Mouse (Mus musculus): ENCODE data around the gene Ubald1.

Gene Ubald1

DNA sequence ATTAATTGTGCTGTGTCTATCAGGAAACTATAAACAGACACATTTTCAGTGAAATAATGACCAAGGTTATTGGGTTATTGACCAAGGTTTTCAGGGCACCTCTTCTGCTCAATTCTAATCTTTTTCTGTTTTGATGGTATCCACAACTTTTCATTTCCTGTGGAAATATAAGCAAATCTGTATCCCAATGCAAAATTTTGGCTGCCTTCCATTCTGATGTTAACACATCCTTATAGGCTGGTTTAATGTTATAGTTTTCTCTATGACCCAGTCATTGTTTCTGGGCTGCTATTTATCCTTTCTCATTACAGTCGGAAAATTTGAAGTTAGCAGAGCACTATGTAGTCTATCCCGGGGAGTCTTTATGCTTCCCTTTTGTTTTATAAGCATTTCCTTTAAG lies 19.6 kb upstream of the Ubald1 start:
- no peak for DNase-seq (ENCODE audit: low spot score in 2 of 2)

DNA sequence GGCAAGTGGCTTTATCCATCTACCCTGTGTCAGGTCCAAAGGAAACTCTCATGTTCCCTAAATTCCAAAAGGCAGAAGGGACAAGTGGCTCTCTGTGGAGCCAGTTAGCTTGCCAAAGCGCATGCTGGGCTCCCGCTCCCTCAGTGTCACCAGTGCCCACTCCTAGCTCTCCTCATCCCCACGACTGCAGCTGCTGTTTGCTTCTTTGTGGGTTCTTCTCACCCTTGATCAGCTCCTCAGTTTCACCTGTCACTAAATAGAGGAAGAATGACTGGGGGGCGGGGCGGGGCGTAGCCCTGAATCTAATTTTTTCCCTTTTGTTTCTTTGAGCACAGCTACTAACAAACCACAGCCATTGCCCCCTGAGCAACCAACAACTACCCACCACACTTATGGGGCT lies 18.8 kb upstream of the Ubald1 start:
- no peak for DNase-seq (ENCODE audit: low spot score in 2 of 2)

DNA sequence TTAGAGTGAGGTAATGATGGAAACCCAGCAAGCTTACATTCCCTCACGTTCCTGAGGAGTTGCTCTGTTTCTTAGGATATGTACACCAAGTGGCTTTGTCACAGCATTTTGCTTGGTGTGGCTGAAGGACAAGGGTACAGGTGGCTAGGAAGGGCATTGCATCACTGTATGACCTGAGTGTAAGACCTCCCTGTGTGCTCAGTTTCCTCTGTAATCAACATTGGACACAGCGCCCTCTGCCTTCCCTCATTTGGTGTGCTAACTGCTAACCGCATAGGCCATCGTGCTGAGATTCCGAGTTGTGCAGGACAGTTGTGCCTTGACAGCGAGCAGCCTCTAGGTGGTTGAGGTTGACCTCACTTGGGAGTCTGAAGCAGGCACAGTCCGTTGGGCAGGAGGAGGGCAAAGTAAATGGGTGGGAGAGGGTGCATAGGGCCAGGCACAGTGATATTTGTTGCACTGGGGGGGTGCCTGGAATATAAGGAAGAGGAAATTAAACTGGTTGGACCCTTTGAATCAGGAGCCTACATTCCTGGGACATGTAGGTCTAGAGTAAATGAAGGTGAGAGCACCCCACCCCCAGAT lies 17.1 kb upstream of the Ubald1 start:
- DNase-seq (ENCODE audit: low spot score in 2 of 2), result no peak

DNA sequence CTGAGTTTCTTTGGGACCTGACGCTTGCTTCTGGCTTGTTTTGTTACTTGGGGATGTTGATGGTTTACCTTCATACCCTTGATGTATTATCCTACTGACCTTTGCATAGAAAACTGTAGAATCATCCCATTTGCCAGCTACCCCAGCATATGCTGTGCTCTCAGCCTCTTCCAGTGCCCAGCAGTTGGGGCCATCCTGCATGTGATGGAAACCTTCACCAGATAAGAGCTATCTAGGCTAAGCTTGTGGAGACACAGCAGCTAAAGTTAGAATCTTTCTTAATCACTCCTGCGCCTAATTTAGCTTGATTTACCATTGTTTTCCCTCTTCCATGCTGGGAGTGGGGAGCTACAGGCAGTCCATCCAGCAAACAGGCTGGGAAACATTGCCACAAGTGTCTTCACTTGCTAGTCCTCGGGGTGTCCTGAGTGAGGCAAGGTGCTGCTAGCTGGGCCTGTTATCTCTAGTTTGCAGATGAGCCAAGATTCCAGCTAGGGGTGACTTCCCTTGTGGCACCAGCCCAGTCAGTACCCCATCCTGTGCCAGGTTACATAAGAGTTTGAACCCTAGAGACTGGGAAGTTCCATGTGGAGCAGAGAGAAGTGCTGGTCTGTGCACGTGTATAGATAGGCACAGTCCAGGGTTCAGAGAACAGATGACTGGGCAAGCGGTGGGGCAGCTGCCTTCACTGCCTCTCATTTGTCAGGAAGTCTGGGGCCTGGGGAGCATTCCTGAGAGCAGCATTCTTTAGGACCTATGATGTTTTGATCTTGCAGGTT lies 16.3 kb upstream of the Ubald1 start:
- DNase-seq (ENCODE audit: low spot score in 2 of 2), result no peak

DNA sequence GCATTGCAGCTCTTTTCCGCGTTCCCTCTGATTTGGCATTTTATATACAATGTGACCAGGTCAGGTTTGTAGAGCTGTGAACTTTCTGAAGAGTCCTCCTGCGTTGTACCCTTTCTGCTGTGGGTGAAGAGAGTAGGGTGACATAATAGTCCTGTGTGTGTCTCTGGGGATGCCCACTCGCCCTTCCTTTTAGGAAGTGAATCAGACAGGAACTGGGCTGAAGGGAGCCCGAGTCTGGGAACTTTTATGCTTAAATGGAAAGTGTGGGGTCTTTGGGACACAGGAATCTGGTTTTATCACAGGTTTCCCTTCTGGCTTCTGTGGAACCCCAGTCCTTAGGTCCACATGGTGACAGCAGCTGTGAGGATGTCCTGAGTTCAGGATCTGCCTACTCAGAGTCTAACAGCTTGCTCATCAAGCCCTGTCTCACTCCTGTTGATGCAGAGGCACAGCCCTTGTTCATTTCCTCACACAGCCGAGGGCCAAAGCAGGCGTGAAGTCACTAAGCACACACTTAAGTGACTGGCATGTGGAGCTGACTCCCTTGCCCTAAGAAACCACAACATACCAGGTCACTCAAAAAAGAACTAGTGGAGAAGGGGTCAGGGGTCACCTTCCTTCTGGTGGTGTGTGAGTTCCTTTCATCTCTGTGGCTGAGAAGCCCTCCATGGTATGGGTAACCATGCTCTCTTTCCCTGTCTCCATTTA lies 14.2 kb upstream of the Ubald1 start:
- DNase-seq (ENCODE audit: low spot score in 2 of 2), result no peak

DNA sequence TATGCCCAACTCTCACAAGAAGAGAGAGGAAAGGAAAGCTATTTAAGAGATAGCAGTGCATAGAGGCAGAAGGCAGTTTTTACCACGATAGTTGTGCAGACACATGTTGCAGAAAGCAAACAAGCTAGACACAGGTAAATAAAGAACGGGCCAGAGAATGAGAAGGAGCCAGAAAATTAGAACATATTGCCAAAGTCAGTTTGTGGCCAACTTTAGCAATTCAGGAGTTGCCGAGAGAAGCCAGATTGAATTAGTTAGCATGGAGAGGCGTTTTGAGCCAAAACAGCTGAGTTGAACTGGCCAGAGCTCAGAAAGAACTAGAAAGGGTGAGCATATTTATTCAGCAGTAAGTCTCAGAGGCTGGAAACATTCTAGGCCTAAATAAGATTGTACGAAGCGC lies 12.1 kb upstream of the Ubald1 start:
- no peak for DNase-seq (ENCODE audit: low spot score in 2 of 2)

DNA sequence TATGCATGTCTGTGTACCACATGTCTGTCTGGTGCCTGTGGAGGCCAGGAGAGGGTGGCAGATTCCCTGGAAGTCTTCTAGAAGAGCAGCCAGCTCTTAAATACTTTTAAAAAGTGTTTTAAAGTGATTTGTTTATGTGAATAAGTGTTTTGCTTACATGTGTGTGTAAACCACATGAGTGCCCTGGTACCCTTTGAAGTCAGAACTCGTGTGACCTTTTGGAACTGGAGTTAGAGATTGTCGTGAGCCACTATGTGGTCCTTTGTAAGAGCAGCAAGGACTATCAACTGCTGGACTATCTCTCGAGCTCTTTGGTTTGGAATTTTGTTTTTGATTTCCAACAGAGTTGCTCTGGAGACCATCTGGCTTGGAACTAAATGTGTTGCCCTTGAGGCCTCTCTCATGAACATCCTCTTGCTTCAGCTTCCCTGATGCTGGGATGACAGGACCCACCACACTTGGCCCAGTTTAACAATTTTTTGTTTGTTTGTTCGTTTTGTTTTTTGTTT lies 10.1 kb upstream of the Ubald1 start:
- no peak for DNase-seq (ENCODE audit: low spot score in 2 of 2)

DNA sequence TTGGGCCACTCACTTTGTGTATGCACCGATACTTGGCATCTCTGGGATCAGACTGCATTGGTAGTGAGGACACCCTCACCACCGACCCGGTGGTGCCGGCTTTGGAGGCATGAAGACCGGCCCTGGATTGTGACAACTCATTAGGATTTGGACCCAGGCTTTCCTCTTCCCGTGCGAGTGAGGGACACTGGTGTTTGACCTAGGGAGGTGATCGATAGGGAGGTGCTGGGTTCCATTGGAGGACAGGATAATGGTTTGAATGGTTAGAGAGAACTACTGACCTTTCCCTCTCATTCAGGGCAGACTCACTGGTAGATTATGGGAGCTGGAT lies 6.5 kb upstream of the Ubald1 start:
- DNase-seq (ENCODE audit: low spot score in 2 of 2), result peak in 1 of 2 experiments; percentile 21

DNA sequence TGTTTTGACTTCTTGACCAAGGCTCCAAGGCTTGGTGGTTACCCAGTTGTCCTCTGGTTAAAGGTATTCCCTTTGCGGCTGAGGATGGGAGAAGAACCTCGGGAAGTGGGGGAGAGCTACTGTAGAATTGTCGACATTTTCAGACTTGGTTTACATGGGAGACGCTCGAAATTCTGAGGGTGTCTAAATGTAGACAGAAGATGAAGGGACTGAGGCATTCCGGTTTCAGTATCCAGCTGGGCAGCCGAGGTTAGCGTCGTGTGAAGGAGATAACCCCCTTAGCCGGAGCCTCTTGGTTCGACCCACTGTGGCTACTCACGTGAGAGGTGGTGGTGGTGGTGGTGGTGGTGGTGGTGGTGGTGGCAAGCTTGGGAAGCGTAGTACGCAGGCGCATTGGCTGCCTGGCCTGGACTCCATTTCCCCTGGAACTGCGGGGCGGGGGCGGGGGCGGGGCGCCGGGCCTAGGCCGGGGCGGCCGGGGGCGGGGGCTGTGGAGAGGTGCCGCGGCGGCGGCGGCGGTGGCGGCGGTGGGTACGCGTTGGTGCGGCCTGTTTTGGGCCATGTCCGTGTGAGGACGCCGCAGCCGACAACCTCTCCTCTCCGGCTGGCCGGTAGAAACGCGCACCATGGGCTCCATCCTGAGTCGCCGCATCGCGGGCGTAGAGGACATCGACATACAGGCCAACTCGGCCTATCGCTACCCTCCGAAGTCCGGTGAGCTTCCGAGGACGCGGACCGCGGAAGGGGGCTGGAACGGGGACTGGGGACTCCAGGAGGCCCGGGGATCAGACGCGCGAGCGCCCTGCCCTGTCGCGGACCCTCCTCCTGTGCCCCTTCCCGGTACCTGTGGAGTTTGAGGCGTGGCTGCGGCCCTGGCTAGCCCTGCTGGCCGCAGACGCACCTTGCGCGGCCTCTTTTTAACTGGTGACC lies 5.9 kb upstream of the Ubald1 start, which contains the start of gene Mgrn1:
Gene Mgrn1, plus strand, starts transcription at position 490 of the 930 bp plus-strand sequence.
- DNase-seq (ENCODE audit: low spot score in 2 of 2), result peak; percentile 64 to 86

DNA sequence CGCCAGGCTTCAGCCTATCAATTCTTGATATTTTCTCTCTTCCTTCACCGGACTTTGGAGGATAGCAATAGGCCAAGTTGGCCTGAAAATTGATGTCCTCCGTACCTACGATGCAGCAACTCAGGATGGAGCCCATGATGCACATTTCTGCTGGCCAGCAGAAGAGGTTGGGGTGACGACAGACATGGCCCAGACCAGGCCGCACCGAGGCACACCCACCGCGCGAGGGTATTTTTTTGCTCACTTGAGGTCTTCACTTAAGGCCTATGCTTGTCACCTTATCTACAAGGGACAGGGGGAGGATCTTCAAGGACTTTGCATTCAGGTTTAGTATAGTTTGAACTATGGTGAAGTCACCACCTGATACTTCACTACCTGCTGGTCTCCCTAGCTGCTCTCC lies 4.8 kb upstream of the Ubald1 start:
- DNase-seq (ENCODE audit: low spot score in 2 of 2), result no peak

DNA sequence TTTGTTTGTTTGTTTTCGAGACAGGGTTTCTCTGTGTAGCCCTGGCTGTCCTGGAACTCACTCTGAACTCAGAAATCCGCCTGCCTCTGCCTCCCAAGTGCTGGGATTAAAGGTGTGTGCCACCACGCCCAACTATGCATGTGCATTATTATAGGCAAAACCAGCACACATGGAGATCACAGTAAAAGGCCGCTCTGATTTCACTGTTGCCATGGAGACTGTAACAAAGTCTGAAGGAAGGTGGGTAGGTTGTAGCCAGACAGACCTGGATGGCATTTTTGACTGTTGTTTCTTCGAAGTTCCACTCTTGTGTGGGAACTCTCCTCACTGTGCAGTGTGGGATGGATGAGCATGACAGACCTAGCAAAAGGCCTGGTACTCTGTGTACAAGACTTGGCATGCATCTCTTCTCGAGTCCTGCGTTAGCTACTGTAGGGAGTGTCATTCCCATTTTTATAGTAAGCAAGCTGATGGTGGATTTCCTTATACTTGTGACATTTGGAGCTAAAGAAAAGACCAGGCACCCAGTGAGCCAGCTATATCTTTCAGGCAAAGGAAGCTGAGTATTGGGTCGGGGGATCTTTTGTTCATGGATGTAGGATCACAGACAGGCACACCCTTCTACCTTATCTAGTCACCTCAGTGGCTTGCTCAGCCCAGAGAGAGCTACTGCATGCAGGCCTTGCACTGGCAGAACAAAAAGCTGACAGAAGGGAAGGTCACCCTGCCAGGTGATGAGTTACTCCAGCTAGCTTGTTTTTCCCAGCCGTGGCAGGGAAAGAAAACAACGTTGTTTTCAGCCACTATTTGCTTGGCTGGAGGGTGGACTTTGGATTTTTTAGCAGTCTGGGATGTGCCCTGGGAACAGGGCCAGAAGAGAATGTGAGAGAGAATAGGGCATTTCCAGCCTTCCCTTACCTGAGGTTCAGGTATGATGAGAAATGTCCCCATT lies 1.6 kb upstream of the Ubald1 start:
- no peak for DNase-seq (ENCODE audit: low spot score in 2 of 2)

DNA sequence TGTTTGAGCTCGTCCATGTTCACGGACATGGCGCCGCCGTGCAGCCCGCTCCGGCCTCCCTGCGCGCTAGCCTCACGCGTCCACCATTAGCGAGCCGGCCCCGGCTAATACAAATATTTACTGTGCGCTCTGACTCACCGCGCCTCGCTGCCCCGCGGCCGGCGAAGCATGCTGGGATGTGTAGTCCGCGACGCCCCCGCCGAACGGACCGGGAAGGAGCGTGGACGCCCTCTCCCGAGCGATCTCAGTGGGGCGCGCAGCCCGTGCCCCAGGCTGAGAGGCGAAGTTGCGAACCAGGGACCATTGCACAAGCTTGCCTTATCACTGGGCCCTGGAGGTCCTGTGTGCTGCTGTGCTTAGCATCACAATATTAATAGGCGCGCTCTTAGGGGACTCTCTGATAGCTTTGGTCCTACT lies 399 bp downstream of the Ubald1 start:
- peak; percentile 77 to 85 for DNase-seq (ENCODE audit: low spot score in 2 of 2)

DNA sequence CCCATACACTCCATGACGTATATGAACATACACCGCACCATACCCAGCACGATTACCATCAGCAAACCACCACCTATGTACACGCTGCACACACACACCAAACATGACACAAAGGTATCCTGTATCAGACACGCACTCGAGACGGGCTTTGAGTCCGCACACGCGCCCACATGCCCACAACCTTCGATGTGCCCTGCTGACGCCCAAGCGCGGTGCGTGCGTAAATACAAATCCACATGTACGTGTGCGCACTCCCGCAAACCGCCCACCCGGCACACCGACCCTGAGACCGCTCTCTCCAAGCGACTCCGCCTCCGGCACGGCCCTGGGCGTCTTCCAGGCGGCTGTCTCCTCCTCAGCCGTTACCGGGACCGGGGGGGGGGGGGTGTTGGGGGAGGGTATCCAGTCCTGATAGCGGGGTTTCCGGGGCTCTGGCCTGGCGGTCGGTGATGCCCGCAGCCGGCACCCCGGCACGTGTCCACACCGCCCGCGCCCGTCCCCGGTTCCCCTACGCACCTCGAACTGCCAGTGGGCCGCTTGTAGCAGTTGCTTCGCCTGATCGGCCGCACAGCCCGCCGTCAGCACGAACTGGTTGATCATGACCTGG lies 911 bp downstream of the Ubald1 start:
- peak in 1 of 2 experiments; percentile 58 for DNase-seq (ENCODE audit: low spot score in 2 of 2)

DNA sequence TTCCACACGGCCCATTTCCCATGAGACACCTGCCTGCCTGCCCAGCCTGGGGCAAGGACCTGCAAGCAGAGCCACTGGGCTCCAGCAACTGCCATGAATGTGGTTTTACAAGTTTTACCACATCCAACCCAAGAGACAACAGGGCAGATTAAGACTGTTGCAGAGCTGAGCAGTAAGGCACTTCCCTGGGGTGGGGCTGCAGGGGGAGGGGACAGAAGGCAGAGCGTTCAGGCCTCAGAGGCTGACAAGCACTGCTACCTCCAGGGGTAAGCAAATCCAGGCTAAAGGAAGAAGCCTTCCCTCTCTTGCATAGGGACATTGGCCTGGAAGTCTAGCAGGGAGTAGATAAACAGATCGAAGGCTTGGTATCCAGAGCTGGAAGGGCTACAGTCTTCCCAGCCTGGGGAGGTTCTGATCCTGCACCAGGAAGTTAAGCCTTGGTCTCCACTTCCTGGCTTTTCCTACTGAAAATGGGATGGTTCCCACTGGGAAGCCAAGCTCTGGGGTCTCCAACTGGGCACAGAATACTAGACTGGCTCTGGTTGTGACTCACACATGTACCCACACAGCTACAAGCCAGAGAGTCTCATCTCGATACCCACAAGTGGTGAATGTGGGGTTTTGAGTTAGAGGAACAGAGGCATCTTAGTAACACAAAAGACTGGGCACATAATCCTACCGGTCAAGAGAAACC lies 1.8 kb downstream of the Ubald1 start:
- DNase-seq (ENCODE audit: low spot score in 2 of 2), result no peak

DNA sequence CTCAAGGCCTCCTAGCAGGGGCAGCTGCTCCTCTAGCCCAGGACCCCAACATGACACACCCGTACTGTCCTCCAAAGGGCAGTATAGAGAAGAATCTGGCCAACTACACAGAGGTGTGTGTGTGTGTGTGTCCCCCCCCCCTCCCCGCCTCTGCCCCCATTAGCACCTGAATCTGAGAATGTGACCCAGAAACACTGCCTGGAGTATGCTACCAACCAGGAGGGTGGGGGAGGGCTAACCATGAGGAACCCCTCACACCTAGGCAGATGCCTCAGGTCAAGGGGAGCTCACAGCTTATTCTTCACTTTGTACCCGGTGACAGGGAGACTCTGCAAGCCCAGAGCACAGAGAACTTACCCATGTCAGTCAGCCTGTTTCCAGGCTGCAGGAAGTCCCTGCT lies 2.4 kb downstream of the Ubald1 start:
- DNase-seq (ENCODE audit: low spot score in 2 of 2), result no peak

DNA sequence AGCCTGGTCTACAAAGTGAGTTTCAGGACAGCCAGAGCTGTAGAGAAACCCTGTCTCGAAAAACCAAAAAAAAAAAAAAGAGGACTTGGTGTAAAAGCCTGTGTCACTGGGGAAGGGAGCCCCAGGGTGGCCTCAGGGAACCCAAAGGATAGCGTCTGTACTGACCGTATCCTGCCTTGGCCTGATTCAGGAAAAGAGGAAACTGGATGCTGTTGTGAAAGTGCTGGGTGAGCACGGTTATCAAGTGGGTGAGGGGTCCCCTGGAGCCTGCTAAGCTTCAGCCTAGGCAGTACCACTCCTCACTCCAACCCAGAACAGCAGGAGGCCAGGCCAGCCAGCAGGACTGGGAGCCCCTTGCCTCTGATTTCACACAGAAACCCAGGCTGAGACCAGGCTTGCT lies 2.9 kb downstream of the Ubald1 start:
- no peak for DNase-seq (ENCODE audit: low spot score in 2 of 2)

DNA sequence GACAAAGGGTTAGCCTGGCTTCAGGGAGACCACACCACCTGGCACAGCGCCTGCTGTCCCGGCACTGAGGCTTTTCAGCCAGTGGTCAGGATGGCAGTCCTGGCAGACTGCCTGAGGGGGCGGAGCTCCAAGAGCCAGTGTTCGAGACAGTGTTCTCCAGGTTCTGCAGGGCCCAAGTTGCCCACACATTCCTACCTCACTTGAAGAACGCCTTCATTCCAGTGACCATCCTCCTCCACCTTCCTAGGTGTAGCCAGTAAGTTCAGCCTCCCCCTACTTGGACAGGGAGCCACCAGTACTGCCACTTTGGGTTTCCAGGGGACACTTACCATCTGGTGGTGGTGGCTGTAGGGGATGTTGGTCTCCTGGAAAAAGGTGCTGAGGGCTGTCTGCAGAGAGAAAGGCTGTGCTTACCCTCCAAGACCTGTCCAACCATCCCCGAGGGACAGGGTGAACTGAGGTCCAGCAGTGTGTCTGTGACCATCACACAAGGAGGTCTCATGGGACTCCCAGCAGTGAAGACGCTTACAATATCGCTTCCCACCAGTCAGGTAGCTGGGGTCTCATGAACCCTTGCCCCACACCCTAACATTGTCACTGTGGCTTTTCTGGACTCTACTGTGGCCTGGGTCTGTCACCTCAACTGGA lies 4.0 kb downstream of the Ubald1 start:
- peak; percentile 47 to 81 for DNase-seq (ENCODE audit: low spot score in 2 of 2)

DNA sequence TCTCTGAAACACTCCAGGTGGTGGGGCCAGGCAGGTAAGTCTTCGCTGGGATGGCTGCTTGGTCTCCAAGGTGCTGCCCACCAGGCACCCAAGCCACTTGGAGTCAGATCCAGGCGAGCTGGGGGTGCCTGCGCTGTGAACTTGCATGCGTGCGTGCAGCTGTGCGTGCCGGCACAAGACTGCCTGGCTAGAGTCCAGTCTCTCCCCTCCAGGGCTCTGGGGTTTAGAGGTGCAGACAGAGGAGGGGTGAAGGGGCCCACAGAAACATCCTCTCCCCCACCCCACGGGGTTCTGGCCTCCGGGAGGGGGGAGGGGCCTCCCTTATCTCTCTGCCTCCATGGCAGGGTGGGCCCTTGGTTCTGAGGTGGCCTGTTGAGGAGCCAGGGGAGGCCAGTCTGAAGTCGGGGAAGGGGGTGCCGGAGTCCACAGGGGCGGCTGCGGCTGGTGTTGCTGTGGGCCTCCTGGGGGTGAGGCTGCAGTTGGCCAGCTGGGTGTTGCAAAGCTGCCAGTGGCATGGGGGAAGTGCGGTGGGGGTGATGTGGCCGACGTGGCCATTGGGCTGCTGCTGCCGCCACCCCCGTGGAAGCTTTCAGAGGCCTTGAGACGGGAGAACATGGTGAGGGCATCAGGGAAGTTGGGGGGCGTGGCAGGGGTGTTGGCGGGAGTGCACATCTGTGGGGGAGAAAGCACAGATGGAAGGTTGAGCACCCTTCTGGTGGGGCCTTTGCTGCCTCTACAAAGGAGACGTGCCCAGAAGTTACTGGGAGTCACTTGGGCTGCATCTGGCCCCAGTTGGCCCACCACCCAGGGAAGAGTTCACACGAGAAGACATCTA lies 4.7 kb downstream of the Ubald1 start:
- DNase-seq (ENCODE audit: low spot score in 2 of 2), result peak in 1 of 2 experiments; percentile 12

Data from cerebellum, postnatal 4 days (tissue).